Mouse (Mus musculus): Measurements from ENCODE around the gene Cyb561.

Gene Cyb561

GRCm38 (mm10) chr11:105952911-105953386 lies at the start of gene Cyb561:
Cyb561 (minus strand) TSS chr11:105953336.
- DNase-seq = no peak

- DNase-seq = no peak
These were observed 48.6 kb upstream of the Cyb561 start for GRCm38 (mm10) chr11:106001718-106002117.

- DNase-seq = no peak
These were observed 46.9 kb upstream of the Cyb561 start for GRCm38 (mm10) chr11:106000062-106000461.

- DNase-seq = no peak
These were observed 41.2 kb upstream of the Cyb561 start, which contains the start of gene Ace3 for GRCm38 (mm10) chr11:105994375-105994774. Ace3 (plus strand) TSS chr11:105994675.

GRCm38 (mm10) chr11:105990231-105990630 lies 37.1 kb upstream of the Cyb561 start:
- DNase-seq = no peak

- no peak for DNase-seq
These were observed 36.3 kb upstream of the Cyb561 start for GRCm38 (mm10) chr11:105989446-105989845.

GRCm38 (mm10) chr11:105987446-105987845 lies 34.3 kb upstream of the Cyb561 start:
- DNase-seq = no peak

- DNase-seq = no peak
These were observed 31.3 kb upstream of the Cyb561 start for GRCm38 (mm10) chr11:105984452-105984851.

GRCm38 (mm10) chr11:105978634-105979033 lies 25.5 kb upstream of the Cyb561 start:
- DNase-seq = no peak

GRCm38 (mm10) chr11:105978232-105978631 lies 25.1 kb upstream of the Cyb561 start:
- DNase-seq = no peak

GRCm38 (mm10) chr11:105975636-105976035 lies 22.5 kb upstream of the Cyb561 start:
- no peak for DNase-seq

- no peak for DNase-seq
These were observed 21.9 kb upstream of the Cyb561 start for GRCm38 (mm10) chr11:105975050-105975449.

GRCm38 (mm10) chr11:105974593-105974992 lies 21.5 kb upstream of the Cyb561 start:
- no peak for DNase-seq

GRCm38 (mm10) chr11:105969516-105969915 lies 16.4 kb upstream of the Cyb561 start:
- peak in 1 of 2 experiments; percentile 24 for DNase-seq

GRCm38 (mm10) chr11:105968948-105969347 lies 15.8 kb upstream of the Cyb561 start:
- no peak for DNase-seq

GRCm38 (mm10) chr11:105967741-105968574 lies 14.8 kb upstream of the Cyb561 start, which contains the start of gene Ace:
Ace (plus strand) TSS chr11:105967945.
- no peak for DNase-seq

GRCm38 (mm10) chr11:105966288-105966687 lies 13.2 kb upstream of the Cyb561 start:
- no peak for DNase-seq

- no peak for DNase-seq
These were observed 11.6 kb upstream of the Cyb561 start for GRCm38 (mm10) chr11:105964691-105965090.

- no peak for DNase-seq
These were observed 6.2 kb upstream of the Cyb561 start for GRCm38 (mm10) chr11:105959355-105959754.

GRCm38 (mm10) chr11:105958566-105958965 lies 5.4 kb upstream of the Cyb561 start:
- DNase-seq = no peak

GRCm38 (mm10) chr11:105957501-105957900 lies 4.4 kb upstream of the Cyb561 start:
- no peak for DNase-seq

GRCm38 (mm10) chr11:105955815-105956430 lies 2.8 kb upstream of the Cyb561 start:
- no peak for DNase-seq

- no peak for DNase-seq
These were observed 266 bp upstream of the Cyb561 start for GRCm38 (mm10) chr11:105953402-105953801.

GRCm38 (mm10) chr11:105952111-105952510 lies 1.0 kb downstream of the Cyb561 start:
- DNase-seq = no peak

All from spleen, adult 18-20 months (tissue).